Mouse (Mus musculus): ENCODE measurements around the gene Espnl. TPM values are rescaled to one million over a fixed set of nuclear protein-coding genes. Genes with fewer than 3 reads are reported as not detected.

Gene Espnl
- polyA plus RNA-seq, 1 experiment from 2014 or later = 0.04 TPM

Other genes starting within 250 kb of the Espnl start
- gene Rbm44, start 177.0 kb upstream of the Espnl start, polyA plus RNA-seq (2015; fragmentation: Nextera tagmentation; extraction: Ambion mirVana) = 0.65 and 0.94 TPM in 2 replicates
- 9.6 and 17.3 TPM in 2 replicates for gene Ramp1, start 142.3 kb upstream of the Espnl start, polyA plus RNA-seq (2015; fragmentation: Nextera tagmentation; extraction: Ambion mirVana)
- 64.1 and 64.4 TPM in 2 replicates for gene Ube2f, start 71.8 kb upstream of the Espnl start, polyA plus RNA-seq (2015; fragmentation: Nextera tagmentation; extraction: Ambion mirVana)
- gene Scly, start 23.7 kb upstream of the Espnl start, polyA plus RNA-seq (2015; fragmentation: Nextera tagmentation; extraction: Ambion mirVana) = 12.7 and 14.8 TPM in 2 replicates
- 2.1 and 7.7 TPM in 2 replicates for gene Klhl30, start 28.9 kb downstream of the Espnl start, polyA plus RNA-seq (2015; fragmentation: Nextera tagmentation; extraction: Ambion mirVana)
- gene Erfe, start 44.4 kb downstream of the Espnl start, polyA plus RNA-seq (2015; fragmentation: Nextera tagmentation; extraction: Ambion mirVana) = 1.6 and 2.1 TPM in 2 replicates
- 143 and 155 TPM in 2 replicates for gene Ilkap, start 76.7 kb downstream of the Espnl start, polyA plus RNA-seq (2015; fragmentation: Nextera tagmentation; extraction: Ambion mirVana)
- 73.6 and 91.2 TPM in 2 replicates for gene Hes6, start 92.0 kb downstream of the Espnl start, polyA plus RNA-seq (2015; fragmentation: Nextera tagmentation; extraction: Ambion mirVana)
- 3.7 and 4.6 TPM in 2 replicates for gene Per2, start 137.2 kb downstream of the Espnl start, polyA plus RNA-seq (2015; fragmentation: Nextera tagmentation; extraction: Ambion mirVana)
- 6.2 and 6.9 TPM in 2 replicates for gene Traf3ip1, start 172.6 kb downstream of the Espnl start, polyA plus RNA-seq (2015; fragmentation: Nextera tagmentation; extraction: Ambion mirVana)
- gene Asb1, start 218.5 kb downstream of the Espnl start, polyA plus RNA-seq (2015; fragmentation: Nextera tagmentation; extraction: Ambion mirVana) = 4.9 and 5.3 TPM in 2 replicates